Mouse (Mus musculus): ENCODE measurements around the gene Nectin4.

DNA sequence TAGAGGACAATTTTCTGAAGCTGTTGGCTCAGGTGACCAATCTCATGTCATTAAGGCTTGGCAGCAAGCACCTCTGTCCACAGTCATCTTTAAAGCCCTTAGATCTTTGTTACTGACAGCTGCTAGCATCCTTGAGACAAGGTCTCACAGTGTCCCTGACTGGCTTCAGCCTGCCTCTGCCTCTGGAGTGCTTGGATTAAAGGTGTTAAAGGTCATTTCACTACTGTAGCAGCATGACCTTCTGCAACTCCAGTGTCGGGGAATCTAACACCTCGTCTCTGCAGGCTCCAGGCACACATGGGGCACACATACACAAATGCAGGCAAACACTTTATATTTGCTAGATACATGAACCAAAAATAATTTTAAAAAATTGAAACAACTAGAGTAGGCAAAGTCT is 44.3 kb upstream of the Nectin4 start:
- no peak for TF ChIP-seq CHD1 (IDR thresholded peaks at IDR 0.05; ENCODE audit: low read depth, low read length)
- TF ChIP-seq POLR2A (IDR thresholded peaks at IDR 0.05; ENCODE audit: low read depth, low read length): no peak
- no peak for TF ChIP-seq SIN3A (IDR thresholded peaks at IDR 0.05; ENCODE audit: low read length)
- TF ChIP-seq MAX (IDR thresholded peaks at IDR 0.05; ENCODE audit: low read length): no peak
- no peak for TF ChIP-seq IRF4 (IDR thresholded peaks at IDR 0.05; ENCODE audit: low read depth, low read length)
